Mouse (Mus musculus) embryonic facial prominence, embryonic 10.5 days (tissue): ENCODE data around the gene Traf3ip1. TPM values are rescaled to one million over a fixed set of nuclear protein-coding genes. Genes with fewer than 3 reads are reported as not detected.

Experiments used
- DNase-seq: peaks from one replicate; pipeline ENCODE4 v3.0.0-alpha.2; 2017; ENCODE audit warnings: low spot score
- H3K27ac ChIP-seq: fragments of 300-500 bp; sonication (generic); replicated peaks from 2 replicates; pipeline ENCODE4 v1.5.1; 2016; ENCODE audit warnings: mild to moderate bottlenecking
- H3K27me3 ChIP-seq: fragments of 300-500 bp; sonication (generic); replicated peaks from 2 replicates; pipeline ENCODE4 v1.6.1; 2016; ENCODE audit warnings: low read depth, mild to moderate bottlenecking; ENCODE audit not compliant: poor library complexity, severe bottlenecking
- H3K36me3 ChIP-seq: fragments of 300-500 bp; sonication (generic); replicated peaks from 2 replicates; pipeline ENCODE4 v1.6.1; 2016; ENCODE audit warnings: mild to moderate bottlenecking, moderate library complexity
- H3K4me1 ChIP-seq: fragments of 300-500 bp; sonication (generic); 2 replicates; pipeline ENCODE4 v1.6.1; 2016
- H3K4me3 ChIP-seq: fragments of 300-500 bp; sonication (generic); 2 replicates; pipeline ENCODE4 v1.5.1; 2016; ENCODE audit warnings: mild to moderate bottlenecking, moderate library complexity
- H3K9me3 ChIP-seq: fragments of 300-500 bp; sonication (generic); 2 replicates; pipeline ENCODE4 v1.6.1; 2016; ENCODE audit warnings: mild to moderate bottlenecking
- WGBS: fragments of 180-500 bp; shearing (Covaris S2); methylation state at CpG from one replicate; pipeline ENCODE4 v1.1.7; 2016; 5-methylcytosine and 5-hydroxymethylcytosine counted together
- polyA plus RNA-seq: library from polyadenylated mRNA; unstranded; fragments of >200 nt; fragmentation: Nextera tagmentation; extraction: Ambion mirVana; gene quantifications from 2 replicates; pipeline ENCODE4 v1.2.1, GENCODE M21; 2016

Traf3ip1 gene
- polyA plus RNA-seq: 12.4 and 14.1 TPM in 2 replicates

DNA sequence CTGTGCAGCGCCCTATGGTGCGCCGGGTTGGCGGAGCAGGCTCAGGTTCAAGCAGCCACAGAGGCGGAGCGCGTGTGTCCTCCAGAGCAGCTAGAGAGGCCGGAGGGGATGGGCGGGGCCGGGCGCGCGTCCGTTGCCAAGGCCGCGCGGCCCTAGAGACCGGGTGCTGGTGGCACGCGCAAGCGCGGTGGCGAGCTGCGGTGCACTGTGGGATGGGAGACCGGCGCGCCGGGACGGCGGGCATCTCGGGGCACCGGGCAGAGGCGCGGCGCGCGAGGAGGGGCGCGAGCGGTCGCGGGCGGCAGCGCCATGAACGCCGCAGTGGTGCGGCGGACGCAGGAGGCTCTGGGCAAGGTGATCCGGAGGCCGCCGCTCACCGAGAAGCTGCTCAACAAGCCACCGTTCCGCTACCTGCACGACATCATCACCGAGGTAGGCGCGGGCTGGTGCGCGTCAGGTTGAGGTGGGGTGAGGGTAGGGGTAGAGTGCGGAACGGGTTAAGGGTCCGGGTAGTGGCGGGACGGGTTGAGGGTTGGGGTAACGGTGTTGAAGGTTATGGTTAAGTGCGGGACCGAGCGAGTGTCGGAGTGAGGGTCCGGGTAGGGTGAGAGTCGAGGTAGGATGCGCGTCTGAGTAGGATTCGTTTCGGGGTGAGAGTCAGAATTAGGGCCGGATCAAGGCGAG, at the start of gene Traf3ip1:
Gene Traf3ip1 (plus strand): TSS at position 191 of the 684 bp plus-strand sequence.
- under 1% methylated on average over 79 of the region's 79 CpGs for WGBS
- peak within 1 kb of the TSS; percentile 83 for H3K27ac ChIP-seq

DNA sequence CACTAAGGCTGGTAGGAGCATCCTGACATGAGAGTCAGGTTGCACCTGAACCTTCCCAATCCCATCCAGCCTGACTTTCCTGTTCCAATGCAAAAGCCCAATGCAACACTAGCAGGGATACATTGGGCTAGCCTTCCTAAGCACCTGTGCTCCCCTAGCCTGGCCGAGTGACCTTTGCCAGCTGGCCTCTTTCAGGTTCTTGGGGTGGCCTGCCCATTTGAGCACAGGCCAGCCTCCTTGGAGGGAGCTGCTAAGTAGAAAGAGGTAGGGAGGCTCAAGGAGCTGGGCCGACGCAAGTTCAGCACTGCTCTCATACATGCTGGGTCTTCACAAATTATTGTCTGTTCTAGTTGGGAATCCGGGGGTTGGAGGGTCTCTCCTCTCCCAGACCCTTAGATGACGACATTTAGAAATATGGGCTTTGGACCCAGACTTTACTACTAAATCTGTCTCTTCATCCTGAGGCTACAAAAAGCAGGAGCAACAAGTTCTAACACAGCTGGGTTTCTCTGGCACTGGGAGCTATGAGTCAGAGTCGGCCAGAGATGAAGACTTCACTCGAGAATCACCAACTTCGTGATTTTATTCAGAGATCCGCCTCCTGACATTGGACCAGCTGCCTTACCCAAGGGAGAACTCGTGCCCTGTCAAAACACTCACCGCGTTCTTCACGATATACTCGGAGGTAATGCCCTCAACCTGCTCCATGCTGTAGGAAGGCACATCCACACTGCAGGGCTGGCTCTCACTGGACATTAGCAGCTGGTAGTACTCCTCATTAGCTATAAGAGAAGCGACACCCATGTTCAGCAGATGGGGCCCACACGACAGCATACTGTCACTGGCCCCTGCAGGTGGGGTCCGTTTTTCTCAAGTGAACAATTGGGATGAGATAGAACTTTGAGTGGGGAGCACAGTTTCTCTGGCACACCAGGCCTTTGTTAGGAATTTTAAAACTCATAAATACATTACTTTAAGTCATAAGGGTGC, 49.3 kb upstream of the Traf3ip1 start:
- Histone ChIP-seq H3K9me3 (peaks cover 9% of the 10 kb centered on the region; the same call in 1 of the 2 replicates), H3K4me1 (peaks cover 6% of the 10 kb centered on the region), H3K27ac (no peak overlapping the region), H3K4me3 (no peak overlapping the region), H3K36me3 (peaks cover 22% of the 10 kb centered on the region), H3K27me3 (no peaks in the 10 kb centered on the region)
- no peak for DNase-seq
- WGBS: 90% methylated on average over 17 of the region's 17 CpGs

More for the DNA sequence above, at the start of gene Traf3ip1:
- DNase-seq: peak; percentile 96
- Histone ChIP-seq H3K9me3 (no peaks in the 10 kb centered on the region), H3K27me3 (peaks cover 8% of the 10 kb centered on the region), H3K4me3 (peak within 1 kb of the TSS; percentile 93), H3K4me1 (peaks cover 24% of the 10 kb centered on the region), H3K36me3 (peaks cover 11% of the 10 kb centered on the region)

- H3K4me1 ChIP-seq: peaks cover 6% of the 10 kb centered on the region
- no peak for DNase-seq
- 86% methylated on average over 8 of the region's 8 CpGs for WGBS
- H3K27ac ChIP-seq: no peak overlapping the region
- H3K36me3 ChIP-seq: peaks cover 22% of the 10 kb centered on the region
- no peaks in the 10 kb centered on the region for H3K27me3 ChIP-seq
- peaks cover 9% of the 10 kb centered on the region; the same call in 1 of the 2 replicates for H3K9me3 ChIP-seq
- H3K4me3 ChIP-seq: no peak overlapping the region
Measured at GRCm38 (mm10) chr1:91446060-91446459, 48.4 kb upstream of the Traf3ip1 start.

- no peak overlapping the region for H3K4me3 ChIP-seq
- 94% methylated on average over 4 of the region's 4 CpGs for WGBS
- peaks cover 8% of the 10 kb centered on the region for H3K4me1 ChIP-seq
- H3K36me3 ChIP-seq: peaks cover 22% of the 10 kb centered on the region
- peaks cover 9% of the 10 kb centered on the region; the same call in 1 of the 2 replicates for H3K9me3 ChIP-seq
- H3K27ac ChIP-seq: no peak overlapping the region
- no peaks in the 10 kb centered on the region for H3K27me3 ChIP-seq
- no peak for DNase-seq
Measured at GRCm38 (mm10) chr1:91446511-91446910, 47.9 kb upstream of the Traf3ip1 start.

- no peak for DNase-seq
- H3K27me3 ChIP-seq: no peaks in the 10 kb centered on the region
- H3K9me3 ChIP-seq: peaks cover 9% of the 10 kb centered on the region; the same call in 1 of the 2 replicates
- H3K4me3 ChIP-seq: no peak overlapping the region
- peaks cover 22% of the 10 kb centered on the region for H3K36me3 ChIP-seq
- 94% methylated on average over 10 of the region's 10 CpGs for WGBS
- H3K27ac ChIP-seq: no peak overlapping the region
- H3K4me1 ChIP-seq: peaks cover 11% of the 10 kb centered on the region; the same call in 1 of the 2 replicates
Measured at GRCm38 (mm10) chr1:91448688-91449087, 45.8 kb upstream of the Traf3ip1 start.

DNA sequence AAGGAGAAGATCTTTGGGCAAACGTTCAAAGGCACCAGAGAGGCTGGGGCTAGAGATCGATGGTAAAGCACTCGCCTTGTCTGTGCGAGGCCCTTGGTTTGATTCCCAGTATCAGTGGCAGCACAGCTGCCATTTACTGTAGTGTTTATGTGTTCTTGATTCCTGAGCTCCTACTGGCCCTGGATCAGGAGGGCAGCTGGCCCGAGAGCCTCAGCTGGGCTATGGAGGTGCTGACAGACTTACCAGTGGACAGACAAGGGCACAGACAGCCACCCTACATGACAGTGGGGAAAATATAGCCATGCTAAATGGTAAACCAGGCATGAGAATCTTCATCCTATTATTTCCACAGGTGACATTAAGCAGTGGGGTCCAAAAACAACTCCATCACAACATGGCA, 43.6 kb upstream of the Traf3ip1 start:
- DNase-seq: no peak
- no peak overlapping the region for H3K4me3 ChIP-seq
- peaks cover 32% of the 10 kb centered on the region for H3K4me1 ChIP-seq
- H3K9me3 ChIP-seq: peaks cover 9% of the 10 kb centered on the region; the same call in 1 of the 2 replicates
- peaks cover 22% of the 10 kb centered on the region for H3K36me3 ChIP-seq
- 92% methylated on average over 5 of the region's 5 CpGs for WGBS
- no peaks in the 10 kb centered on the region for H3K27me3 ChIP-seq
- H3K27ac ChIP-seq: no peak overlapping the region

GRCm38 (mm10) chr1:91451547-91452084, 42.8 kb upstream of the Traf3ip1 start:
- Histone ChIP-seq H3K9me3 (peaks cover 9% of the 10 kb centered on the region; the same call in 1 of the 2 replicates), H3K27ac (peak overlapping the region; percentile 30; the same call in 1 of the 2 replicates), H3K27me3 (no peaks in the 10 kb centered on the region), H3K4me1 (peaks cover 40% of the 10 kb centered on the region), H3K36me3 (peaks cover 22% of the 10 kb centered on the region), H3K4me3 (no peak overlapping the region)
- 71% methylated on average over 5 of the region's 5 CpGs for WGBS
- no peak for DNase-seq

DNA sequence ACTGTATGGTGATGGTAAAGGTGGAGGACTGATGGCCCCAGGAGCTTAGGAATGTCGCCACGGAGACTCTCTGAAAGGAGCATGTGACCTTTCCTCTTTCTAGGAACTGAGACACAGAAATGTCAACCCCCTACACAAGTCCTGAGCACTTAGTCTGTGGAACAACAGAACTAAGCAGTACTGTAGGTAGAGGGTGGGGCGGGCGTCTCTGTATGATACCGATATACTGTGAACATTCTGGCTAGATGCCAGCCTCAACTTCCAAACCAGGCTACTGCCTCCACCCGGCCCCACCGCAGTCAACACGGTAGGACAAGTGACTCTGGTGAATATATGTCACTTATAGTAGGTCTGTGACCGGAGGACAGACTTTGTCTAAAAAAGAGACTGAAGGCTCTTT, 40.5 kb upstream of the Traf3ip1 start:
- Histone ChIP-seq H3K36me3 (0 out of 2 replicates have a peak, but pooled peaks cover 2% of the 10 kb centered on the region), H3K27ac (no peak overlapping the region), H3K4me3 (no peak overlapping the region), H3K9me3 (no peaks in the 10 kb centered on the region), H3K4me1 (peaks cover 63% of the 10 kb centered on the region), H3K27me3 (peaks cover 18% of the 10 kb centered on the region)
- DNase-seq: no peak
- 84% methylated on average over 9 of the region's 9 CpGs for WGBS

- peaks cover 18% of the 10 kb centered on the region for H3K27me3 ChIP-seq
- DNase-seq: no peak
- no peaks in the 10 kb centered on the region for H3K9me3 ChIP-seq
- no peaks in the 10 kb centered on the region for H3K36me3 ChIP-seq
- 86% methylated on average over 3 of the region's 3 CpGs for WGBS
- H3K4me1 ChIP-seq: peaks cover 66% of the 10 kb centered on the region
- no peak overlapping the region for H3K4me3 ChIP-seq
- H3K27ac ChIP-seq: no peak overlapping the region
Measured at GRCm38 (mm10) chr1:91454366-91454765, 40.1 kb upstream of the Traf3ip1 start.

DNA sequence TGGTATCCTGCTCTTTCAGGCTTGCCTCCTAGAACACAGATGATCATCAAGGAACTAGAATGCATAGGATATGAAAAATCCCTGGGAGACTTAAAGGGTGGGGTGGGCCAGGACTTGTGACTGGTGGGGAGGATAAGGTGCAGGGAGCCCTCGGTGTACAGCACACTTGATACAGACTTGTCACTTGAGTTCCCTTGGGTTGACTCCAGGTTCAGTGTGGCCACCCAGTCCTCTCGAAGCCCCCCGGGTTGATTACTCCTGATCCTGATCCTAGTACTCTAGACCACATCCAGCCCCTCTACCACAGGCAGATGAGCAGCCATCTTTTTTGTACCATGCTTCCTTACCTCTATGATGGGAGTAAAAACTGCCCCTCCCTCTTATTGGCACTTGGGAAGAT, 39.5 kb upstream of the Traf3ip1 start:
- Histone ChIP-seq H3K9me3 (no peaks in the 10 kb centered on the region), H3K4me1 (peaks cover 72% of the 10 kb centered on the region), H3K27ac (no peak overlapping the region), H3K27me3 (peaks cover 18% of the 10 kb centered on the region), H3K36me3 (no peaks in the 10 kb centered on the region), H3K4me3 (no peak overlapping the region)
- no peak for DNase-seq
- WGBS: 92% methylated on average over 3 of the region's 3 CpGs

DNA sequence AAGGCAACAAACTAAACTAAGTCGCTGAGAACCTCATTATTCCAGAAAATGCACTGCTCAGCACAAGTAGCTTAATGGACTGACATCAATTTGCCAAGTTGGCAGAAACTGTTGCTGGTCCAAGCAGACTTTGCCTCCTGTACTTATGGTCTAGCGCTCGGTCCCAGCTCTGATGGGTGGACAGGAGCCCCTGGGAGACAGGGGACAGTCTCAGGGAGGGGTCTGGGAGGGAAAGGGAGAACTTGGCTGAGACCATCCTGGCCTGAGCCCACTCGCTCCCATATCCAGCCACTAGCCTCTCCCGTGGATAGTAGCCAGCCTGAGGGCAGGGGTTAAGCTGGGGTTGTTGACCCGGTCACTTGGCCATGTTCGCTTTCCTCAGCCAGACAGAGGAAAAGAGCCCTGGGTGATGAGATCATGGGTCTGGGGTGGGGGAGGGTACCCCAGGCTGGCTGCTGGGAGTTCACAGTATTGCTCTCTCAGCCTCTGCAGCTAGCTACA, 38.7 kb upstream of the Traf3ip1 start:
- Histone ChIP-seq H3K27ac (peak overlapping the region; percentile 66), H3K4me3 (peak overlapping the region; percentile 23; the same call in 1 of the 2 replicates), H3K4me1 (peaks cover 80% of the 10 kb centered on the region), H3K27me3 (peaks cover 24% of the 10 kb centered on the region), H3K9me3 (no peaks in the 10 kb centered on the region), H3K36me3 (no peaks in the 10 kb centered on the region)
- DNase-seq: peak; percentile 61
- WGBS: 38% methylated on average over 7 of the region's 7 CpGs

- peaks cover 79% of the 10 kb centered on the region for H3K4me1 ChIP-seq
- H3K4me3 ChIP-seq: peak overlapping the region; percentile 23; the same call in 1 of the 2 replicates
- peaks cover 25% of the 10 kb centered on the region for H3K27me3 ChIP-seq
- H3K27ac ChIP-seq: peak overlapping the region; percentile 66
- DNase-seq: peak; percentile 53
- no peaks in the 10 kb centered on the region for H3K36me3 ChIP-seq
- 47% methylated on average over 11 of the region's 11 CpGs for WGBS
- no peaks in the 10 kb centered on the region for H3K9me3 ChIP-seq
Measured at GRCm38 (mm10) chr1:91456301-91456801, 38.1 kb upstream of the Traf3ip1 start.
